Mouse (Mus musculus) heart, postnatal 0 days (tissue): ENCODE data around the gene Nrxn3.

Experiments used
- CTCF ChIP-seq: IDR thresholded peaks from 2 replicates; pipeline ENCODE4 v1.5.1; 2016; ENCODE audit warnings: antibody characterized with exemption, control low read depth, low read depth
- EP300 ChIP-seq: IDR thresholded peaks from 2 replicates; pipeline ENCODE4 v1.6.1; 2016; ENCODE audit warnings: antibody characterized with exemption, low read depth

GRCm38 (mm10) chr12:88900014-88900727 is 177.5 kb downstream of the Nrxn3 start:
- no peak for TF ChIP-seq CTCF
- no peak for TF ChIP-seq EP300
